Mouse (Mus musculus) liver, adult 2 months (tissue): ENCODE measurements around the gene Tmem86a.

ENCODE experiments used
- CTCF ChIP-seq: fragments of 200-500 bp; IDR thresholded peaks from 2 replicates; pipeline ENCODE4 v1.5.1; 2011; ENCODE audit warnings: low read depth, low read length, control low read depth
- POLR2A ChIP-seq: fragments of 200-500 bp; IDR thresholded peaks from 2 replicates; pipeline ENCODE4 v1.6.1; 2011; ENCODE audit warnings: low read length, control low read depth; ENCODE audit not compliant: insufficient read depth; ENCODE audit errors: extremely low read depth

GRCm38 (mm10) chr7:47056273-47056672 lies 5.9 kb downstream of the Tmem86a start:
- TF ChIP-seq CTCF (no peak), POLR2A (no peak)
